Mouse (Mus musculus): ENCODE measurements around the gene Cntrl.

GRCm38 (mm10) chr2:35228145-35228544 lies 118.9 kb downstream of the Cntrl start:
- TF ChIP-seq CTCF (IDR thresholded peaks at IDR 0.05; ENCODE audit: control insufficient read depth, insufficient read depth, insufficient replicate concordance, low read depth, low read length) (no peak), POLR2A (IDR thresholded peaks at IDR 0.05; ENCODE audit: control insufficient read depth, low read depth, low read length) (no peak)

All from testis, adult 2 months (tissue).